Mouse (Mus musculus): ENCODE measurements around the gene Gm15217.

Gm15217 gene

DNA sequence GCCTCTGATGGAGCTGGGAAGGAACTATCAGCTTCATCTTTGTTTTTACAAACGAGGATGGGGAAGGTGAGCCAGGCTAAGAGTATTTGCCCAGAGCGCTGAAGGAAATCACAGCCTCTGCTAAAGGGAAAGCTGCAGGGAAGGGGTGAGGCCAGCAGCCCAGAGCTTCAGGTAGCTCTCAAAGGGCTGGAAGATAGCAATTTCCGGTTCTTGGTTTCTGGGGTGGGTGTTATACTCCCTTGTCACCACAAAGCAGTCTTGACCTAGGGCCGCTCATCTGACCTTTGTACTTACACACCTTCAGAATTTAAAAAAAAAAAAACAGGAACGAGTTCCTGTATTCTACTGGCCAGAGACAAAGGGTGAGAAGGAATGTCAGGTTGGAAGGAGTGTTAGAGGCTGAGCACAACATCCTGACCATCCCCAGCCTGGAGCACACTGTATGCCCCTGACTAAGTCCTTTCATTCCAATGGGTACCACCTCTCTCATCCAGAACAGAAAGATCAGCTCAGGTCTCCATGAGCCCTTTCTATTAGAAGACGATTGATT lies 12.5 kb downstream of the Gm15217 start:
- DNase-seq (ENCODE audit: low spot score) = no peak

DNA sequence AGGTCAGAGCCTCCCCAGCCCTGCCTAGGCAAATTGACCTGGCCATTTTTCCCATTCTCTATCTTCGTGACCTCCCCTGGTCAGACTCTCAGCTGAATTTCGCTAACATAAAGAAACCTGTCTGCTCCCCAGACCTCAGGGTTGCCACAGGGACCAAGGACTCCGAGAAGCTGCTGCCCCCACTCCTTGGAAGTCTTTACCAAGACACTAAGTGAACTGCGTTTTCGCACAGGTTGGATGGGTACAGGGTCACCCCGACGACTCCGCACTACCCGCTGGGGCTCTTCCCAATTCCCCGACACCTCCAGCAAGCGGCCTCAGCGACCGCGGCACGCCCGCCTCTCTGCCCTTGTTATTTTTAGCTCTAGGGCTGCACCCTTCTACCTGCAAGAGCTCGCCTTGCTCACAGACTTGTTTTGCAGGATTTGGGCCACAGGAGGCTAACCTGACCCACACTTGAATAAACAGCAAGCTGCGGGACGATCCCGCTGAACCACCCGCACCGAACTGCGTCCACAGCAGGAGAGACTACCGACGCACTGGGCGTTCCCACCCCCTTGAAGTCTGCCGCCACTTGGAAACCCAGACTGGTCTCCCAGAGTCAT lies 19.0 kb downstream of the Gm15217 start:
- DNase-seq (ENCODE audit: low spot score) = peak; percentile 45

DNA sequence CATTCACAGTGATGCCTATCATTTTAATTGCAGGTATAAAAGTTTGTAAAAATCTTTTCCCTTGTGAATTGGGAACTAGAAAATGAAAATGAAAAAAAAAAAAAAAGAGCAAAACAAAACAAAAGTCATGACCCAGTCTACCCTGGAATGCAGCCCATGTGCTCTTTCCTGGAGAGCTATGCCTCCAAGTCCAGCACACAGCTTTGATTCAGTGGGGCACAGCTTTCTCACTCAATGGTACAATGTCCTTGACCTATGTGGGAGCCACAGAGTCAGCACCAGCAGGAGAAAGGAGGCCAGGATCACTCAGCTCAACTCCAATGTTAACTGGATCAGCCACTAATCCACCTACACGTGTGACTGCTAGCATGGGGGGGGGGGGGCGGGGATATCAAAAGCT lies 20.7 kb downstream of the Gm15217 start:
- DNase-seq (ENCODE audit: low spot score) = no peak

DNA sequence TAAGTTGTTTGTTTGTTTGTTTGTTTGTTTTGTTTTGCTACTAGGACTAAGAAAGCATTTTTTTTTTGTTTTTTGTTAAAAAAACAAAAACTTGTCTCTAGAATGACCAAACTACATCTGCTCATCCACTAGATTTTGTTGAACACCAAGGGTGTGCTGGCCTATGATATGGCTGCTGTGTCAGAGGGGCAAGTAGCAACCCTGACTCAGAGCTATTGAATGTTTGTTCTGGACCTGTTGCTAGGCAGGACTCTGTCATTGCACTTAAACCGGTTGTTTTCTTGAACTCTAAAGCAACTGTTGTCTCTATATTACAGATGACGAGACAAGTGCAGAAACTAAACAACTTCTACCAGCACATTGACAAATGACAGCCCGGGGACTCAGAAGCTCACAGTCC lies 29.1 kb downstream of the Gm15217 start:
- no peak for DNase-seq (ENCODE audit: low spot score)

DNA sequence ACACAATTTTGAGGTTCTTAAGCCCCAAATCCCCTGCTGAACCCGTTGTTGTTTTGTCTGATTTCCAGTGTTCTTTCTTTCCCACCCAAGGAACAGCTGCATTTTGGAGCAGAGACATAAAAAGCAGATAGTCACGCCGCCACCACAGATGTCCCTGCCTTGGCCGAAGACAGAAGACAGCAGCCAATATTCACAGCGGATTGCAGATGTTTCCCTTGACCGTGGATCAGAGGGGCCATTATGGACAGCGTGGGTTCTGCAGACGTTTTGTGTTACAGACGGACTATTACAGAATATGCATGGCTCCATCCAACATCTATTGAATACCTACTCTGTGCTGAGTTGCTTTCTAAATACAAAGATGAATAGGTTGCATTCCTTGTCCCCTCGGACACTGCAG lies 29.8 kb downstream of the Gm15217 start:
- DNase-seq (ENCODE audit: low spot score) = no peak

DNA sequence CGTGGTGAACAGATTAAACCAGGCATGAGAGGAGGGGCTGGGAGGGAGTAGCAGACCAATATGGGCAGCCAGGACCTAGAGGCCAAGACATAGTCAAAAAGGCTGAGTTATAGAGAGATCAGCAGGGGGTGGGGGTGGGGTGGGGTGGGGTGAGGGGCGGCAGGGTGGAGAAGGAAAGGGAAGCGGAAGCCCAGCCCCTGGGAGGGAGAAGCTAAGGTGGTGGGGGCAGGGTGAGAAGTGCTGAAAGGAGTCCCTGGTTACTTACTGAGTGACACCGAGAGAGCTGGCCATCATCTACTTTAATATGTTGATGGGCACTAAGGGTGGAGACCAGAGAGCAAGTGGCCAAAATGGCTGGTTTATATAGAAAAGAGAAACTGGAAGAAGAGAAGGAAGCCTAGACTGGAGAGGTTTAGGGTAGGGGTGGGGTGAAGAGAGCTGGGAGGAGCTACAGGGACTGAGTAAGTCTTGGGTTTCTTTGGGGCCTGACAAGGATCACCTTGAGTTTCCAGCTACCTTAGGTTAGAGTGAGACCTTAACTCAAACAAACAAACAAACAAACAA lies 31.4 kb downstream of the Gm15217 start:
- no peak for DNase-seq (ENCODE audit: low spot score)

DNA sequence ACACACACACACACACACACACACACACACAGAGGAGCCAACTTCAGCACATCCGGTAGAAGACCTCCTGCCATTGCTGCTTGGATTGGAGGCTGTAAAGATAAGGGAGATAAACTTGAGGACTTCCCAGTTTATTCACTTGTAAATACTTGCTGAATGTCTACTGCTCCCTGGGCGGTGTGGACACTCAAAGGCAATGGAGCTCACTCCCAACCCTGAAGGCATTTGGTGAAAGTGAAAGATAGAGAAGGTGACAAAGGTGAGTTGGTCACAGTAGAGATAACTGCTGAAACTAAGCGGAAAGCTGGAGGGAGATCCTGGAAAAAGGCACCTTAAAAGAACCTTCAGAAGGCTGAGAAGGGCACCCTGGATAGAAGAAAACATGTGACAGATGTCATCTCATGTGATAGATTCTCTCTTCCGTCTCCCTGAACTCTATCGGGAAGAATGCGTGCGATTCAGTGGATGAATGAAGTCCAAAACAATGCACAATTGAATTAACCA lies 33.3 kb downstream of the Gm15217 start:
- DNase-seq (ENCODE audit: low spot score) = no peak

DNA sequence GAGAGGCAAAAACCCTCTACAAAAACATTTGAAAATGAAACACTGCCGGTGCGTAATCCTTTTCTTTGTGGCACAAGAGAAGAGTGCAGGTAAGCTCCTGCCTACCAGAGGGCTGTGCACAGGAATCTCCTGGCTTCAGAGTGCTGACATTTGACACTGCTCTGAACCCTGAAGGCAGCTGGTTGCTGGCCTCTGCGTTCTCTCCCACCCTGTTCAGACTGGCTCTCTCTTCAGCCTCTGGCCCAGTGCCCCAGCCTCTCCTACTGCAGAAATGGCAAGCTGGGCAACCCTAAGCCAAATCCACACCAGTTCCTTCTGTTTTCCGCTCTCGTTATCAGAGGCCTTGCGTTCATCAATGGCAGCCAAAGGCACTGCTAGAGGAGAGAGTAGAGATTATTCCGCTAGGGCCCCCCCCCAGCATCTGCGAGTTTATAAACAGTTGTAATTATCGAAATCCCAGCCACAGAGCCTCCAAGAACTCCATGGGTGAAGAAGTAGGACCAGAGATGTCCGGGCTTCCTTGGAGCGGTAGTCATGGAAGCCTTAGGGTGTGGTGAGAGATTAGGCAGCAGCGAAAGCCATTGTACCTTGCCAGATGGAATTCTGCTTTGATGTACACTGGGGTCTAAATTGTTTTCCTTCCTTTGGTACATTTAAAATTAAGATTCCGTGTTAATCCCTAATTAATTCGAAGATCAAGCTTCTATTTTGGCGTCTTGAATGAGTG lies 39.3 kb downstream of the Gm15217 start:
- peak; percentile 27 for DNase-seq (ENCODE audit: low spot score)

DNA sequence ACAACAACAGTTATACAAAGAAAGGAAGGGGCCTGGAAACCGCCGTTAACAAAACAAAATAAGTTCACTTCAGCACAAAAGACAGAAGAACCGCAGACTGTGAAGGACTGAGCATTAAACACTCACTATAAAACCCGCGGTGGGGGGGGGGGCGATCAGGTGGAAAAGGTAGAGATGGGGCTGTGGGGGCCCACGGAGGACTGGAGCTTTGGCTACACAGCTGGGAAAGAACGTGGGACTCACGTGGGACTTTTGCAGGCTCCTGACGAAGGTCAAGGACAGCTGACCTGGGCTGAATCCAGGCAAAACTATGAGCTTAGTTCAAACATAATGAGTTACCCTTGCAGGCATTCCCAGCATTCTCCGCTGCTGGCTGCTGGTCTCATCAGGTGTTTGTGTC lies 40.1 kb downstream of the Gm15217 start:
- no peak for DNase-seq (ENCODE audit: low spot score)

DNA sequence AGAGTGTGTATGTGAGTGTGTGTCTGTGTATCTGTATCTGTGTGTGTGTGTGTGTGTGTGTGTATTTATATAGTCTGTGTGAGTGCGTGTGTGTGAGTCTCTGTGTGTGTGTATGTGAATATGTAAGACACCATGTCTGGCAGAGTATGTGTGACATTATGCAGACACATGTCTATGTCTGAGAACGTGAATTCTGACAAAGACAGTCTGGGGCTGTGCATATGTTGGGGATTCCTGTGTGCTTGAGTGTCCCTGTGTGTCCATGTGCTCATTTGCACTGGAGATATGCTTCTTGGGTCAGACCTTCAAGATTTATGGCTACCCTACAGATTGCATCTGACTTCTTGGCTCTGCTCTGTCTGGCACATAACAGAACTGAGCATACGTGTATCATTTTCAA lies 42.6 kb downstream of the Gm15217 start:
- DNase-seq (ENCODE audit: low spot score) = no peak

DNA sequence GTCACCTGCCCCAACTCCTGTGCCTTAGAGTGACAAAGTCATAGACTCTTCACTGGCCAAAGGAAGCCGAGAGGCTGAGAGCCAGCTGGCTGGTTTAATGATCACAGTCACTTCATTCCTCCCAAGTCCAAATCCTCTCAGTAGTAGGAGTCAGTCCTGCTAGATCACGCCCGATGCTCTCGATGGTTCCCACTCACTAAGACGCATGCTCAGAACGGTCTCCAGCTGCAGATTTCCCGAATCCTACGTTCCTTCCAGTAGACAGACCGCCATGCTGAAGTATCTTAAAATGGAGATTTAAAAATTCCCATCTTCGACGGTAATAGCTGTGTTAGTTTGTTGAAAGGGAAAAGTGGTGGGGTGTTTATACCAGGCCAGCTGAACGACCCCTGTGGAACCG lies 48.0 kb downstream of the Gm15217 start:
- DNase-seq (ENCODE audit: low spot score) = no peak

DNA sequence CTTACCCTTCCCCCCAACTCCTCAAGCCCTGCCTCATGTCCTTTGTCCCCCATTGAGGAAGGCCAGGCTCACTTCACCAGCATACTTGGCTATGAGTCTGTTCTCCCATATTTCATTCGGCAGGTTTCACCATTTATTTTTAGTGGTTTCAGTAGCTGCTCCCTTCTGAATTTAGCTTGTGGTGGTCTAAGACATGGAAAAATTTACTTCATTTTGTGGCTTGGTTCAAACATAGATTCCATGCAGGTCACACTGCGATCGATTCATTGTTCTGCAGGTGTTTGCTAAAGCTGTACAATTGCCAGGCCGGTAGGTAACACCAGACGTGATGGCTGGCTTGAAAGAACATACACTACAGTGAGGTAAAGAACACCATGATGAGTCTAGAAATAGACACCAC lies 51.0 kb downstream of the Gm15217 start:
- DNase-seq (ENCODE audit: low spot score) = no peak

Measured in embryo, embryonic 10.5 days (tissue).